Mouse (Mus musculus) skeletal muscle tissue, adult 2 months (tissue): Measurements from ENCODE around the gene 4933406M09Rik.

ENCODE experiments used
- DNase-seq: peaks from one replicate; pipeline ENCODE4 v3.0.0-alpha.2; 2012; ENCODE audit warnings: low read depth, low spot score

Gene 4933406M09Rik

DNA sequence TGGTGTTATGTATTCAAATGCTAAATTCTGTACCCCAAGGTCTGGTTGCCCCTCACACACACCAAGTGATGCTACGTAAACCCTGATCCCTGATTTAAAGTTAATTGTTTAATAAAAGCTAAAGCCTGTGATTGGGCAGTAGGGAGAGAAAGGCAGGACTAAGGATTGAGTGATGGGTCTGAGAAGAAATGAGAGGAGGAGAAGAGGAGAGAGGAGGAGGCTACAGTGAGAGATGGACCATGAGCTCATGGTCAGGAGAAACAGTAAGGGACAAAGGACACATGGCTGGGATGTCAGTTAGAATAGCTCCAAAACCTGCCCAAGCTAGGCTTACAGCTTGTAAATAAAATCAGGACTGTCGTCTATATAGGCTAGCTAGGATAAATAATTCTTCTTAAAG is 4.7 kb upstream of the 4933406M09Rik start:
- no peak for DNase-seq

DNA sequence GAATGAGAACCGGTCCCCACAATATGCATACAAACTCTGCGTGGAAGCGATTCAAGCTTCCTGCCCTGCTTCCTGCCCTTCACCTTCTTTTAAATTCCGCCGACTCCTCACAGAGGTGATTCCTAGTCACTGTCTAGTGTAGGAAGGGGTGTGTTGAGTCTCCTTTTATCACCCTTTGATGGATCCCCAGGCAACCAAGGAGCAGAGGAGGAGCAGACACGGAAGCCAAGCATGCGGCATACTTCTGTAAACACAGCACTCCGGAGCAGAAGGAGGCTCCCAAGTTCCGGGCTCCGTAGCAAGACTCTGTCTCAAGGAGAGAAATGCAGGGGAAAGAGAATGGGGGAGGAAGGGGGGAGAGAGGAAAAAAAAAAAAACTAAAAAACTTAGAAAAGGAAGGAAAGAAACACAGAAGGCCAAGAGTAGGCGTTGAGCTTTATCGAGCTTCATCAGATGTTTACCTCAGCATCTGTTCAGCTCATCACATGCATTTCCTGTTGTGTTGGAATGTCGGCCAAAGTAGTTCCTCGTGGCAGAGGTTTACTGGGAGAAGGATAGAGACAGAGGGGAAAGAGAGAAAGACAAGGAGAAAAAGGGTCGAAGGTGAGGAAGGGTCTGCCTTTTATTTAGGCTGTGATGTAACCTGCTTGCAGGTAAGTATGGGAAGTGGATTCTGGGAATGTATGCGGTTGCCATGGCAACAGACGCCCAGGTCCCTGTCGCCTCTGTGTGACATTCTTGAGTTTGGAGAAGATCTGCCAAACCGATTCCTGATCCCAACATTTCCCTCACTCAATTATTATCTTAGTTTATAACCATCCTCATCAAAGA is 3.7 kb upstream of the 4933406M09Rik start:
- no peak for DNase-seq

DNA sequence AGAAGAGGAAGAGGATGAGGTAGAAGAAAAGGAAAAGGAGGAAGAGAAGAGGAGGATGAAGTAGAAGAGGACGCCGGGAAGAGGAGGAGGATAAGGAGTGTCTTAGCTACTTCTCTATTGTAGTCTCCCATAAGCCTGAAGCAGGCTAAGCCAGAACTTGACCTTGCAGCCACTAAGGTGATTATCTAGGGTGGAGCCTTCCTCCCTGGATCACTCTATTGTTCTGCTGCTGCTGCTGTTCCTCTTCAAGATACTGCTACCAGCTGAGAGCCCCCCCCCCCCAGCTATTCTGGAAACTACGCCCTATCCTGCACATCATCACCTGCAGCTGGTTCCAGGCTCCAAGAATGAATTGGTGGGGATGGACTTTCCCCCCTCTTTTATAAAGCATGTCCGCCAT is 1.2 kb upstream of the 4933406M09Rik start:
- no peak for DNase-seq

DNA sequence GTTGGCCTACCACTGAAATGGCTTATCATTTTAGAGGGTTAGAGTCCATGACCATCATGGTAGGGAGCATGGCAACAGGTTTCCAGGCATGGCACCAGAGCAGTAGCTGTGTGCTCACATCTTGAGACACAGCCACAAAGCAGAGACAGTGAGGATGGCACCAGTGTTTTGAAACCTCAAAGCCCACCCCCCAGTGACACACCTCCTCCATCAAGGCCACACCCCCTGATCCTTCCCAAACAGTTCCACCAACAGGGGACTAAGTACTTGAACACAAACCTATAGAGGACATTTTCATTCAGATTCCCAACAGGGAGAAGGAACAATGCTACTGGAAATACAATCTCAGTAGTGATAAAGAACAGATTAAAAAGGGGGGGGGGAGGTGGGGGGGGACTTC is 564 bp upstream of the 4933406M09Rik start:
- DNase-seq, result no peak

DNA sequence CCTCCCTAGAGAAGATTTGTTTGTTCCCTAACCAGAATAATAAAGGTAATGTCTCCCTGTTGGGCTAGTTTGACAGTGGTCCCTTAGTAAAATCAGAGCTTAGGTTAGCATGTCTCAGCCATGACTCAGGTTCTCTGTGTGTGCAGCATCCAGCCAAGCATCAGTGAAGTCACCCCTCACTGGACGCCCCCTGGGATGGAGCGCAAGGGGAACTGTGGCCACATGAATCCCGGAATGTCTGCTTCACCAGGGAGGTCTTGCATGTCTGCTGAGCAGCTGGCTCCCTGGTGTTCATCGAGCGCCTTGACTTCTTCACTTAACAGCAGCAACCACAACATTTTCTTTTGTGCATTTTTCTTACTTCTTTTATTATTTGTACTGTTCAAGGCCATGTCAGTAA is 8.1 kb downstream of the 4933406M09Rik start:
- DNase-seq, result no peak

- no peak for DNase-seq
Measured at GRCm38 (mm10) chr1:134398210-134398609, 12.5 kb downstream of the 4933406M09Rik start.

- DNase-seq, result no peak
Measured at GRCm38 (mm10) chr1:134399735-134400134, 14.0 kb downstream of the 4933406M09Rik start.

- peak; percentile 51 for DNase-seq
Measured at GRCm38 (mm10) chr1:134405509-134406413, 20.0 kb downstream of the 4933406M09Rik start, which contains the start of gene Cyb5r1. TSS of gene Cyb5r1 (plus strand) at chr1:134405559.

DNA sequence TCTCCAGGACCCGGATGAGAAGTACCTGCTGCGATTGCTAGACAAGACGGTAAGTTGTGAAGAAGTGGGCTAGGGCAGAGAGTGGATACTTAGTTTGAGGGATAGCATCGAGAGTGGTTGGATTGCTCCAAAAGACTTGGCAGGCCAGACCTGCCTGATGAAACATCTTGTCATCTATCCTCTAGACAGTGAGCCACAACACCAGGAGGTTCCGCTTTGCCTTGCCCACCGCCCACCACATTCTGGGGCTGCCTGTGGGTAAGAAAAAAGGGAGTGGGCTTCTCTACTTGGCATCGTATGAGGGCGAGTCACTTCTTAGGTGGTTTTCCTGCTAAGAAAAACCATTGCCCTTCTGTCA is 20.7 kb downstream of the 4933406M09Rik start:
- no peak for DNase-seq

DNA sequence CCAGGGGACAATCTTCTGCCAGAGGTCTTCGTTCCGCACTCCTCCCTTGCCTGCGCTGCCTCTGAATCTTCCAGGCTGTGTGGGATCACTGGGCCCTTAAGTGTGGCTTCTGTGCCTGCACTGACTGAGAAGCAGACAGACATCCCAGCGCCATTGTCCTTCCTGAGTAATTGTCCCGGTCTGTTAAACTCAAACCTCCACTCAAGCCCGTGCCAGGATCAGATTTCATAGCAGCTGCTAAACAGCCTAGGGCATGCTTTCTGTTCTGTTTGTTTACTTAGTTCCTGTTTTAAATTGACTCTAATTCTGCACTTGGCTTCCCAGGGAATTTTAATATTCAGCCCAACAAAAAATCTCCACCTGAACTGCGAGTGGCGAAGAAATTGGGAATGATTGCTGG is 22.3 kb downstream of the 4933406M09Rik start:
- DNase-seq, result no peak

DNA sequence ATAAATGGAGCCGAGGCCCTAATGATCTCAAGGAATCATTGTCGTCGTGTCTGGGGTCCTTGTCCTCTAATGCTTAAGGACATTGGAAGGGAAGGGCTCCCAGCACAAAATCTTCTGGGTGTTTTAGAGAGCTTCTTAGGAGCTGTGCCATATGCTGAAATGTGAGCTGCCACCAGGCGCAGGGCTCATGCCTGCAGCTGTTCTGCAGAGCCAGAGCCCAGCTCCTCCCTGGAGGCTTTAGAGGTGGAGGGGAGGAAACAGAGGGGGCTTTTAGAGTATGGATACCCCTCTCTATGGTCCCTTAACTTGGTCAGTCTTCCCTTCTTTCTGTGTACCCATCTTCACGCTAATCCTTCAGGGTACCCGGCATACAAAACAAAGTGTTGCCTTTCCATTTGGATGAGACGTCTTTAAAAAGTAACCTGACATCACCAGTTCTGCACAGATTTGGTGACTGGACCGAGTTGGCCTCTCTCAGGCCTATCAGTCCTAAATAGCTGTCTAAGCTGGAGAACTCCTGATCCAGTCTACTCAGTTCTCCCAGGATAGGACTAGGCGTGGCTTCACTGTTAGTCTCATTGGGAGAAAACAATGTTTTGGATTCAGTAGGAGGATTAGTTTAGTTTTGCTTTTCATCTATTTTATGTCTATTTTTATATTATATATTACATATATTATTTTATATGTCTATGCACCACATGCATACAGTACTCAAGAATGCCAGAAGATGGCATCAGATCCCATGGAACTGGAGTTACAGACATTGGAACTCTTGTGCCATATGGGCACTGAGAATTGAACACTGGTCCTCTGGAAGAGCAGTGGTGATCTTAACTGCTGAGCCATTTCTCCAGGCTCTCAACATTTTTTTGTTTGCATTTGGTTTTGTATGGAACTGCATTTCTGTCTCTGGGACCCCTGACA is 26.2 kb downstream of the 4933406M09Rik start:
- DNase-seq, result peak; percentile 75

GRCm38 (mm10) chr1:134414038-134414437 is 28.3 kb downstream of the 4933406M09Rik start:
- DNase-seq, result no peak

GRCm38 (mm10) chr1:134414501-134415167 is 28.9 kb downstream of the 4933406M09Rik start:
- DNase-seq, result no peak

GRCm38 (mm10) chr1:134415168-134415831 is 29.6 kb downstream of the 4933406M09Rik start, which contains the start of gene Adipor1:
TSS of gene Adipor1 (plus strand) at chr1:134415378.
- peak; percentile 96 for DNase-seq

DNA sequence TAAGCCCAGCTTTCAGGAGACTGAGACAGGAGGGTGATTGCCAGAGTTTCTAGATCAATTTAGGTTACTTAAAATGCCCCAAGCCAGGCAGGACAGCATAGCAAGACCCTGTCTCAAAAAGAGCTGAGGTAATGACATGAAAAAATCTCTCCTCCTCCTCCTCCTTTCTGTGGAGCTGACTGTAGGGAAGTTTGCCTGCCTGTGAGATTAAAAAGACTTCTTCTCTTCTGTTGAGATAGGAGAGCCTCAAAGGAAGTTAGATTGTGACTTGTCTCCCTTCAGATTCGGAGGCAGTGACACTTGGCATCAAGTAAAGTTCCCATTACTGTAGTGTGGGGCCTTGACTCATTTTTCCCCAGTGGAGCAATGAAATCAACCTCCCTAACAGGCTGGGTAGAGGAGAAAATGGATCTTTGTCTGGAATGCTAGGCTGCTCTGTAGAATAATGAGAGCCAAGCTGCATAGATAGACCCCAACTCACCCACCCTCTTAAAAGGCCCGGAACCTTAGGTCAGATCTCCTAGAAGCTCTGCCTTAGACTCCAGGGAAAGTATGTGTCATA is 32.8 kb downstream of the 4933406M09Rik start:
- no peak for DNase-seq

DNA sequence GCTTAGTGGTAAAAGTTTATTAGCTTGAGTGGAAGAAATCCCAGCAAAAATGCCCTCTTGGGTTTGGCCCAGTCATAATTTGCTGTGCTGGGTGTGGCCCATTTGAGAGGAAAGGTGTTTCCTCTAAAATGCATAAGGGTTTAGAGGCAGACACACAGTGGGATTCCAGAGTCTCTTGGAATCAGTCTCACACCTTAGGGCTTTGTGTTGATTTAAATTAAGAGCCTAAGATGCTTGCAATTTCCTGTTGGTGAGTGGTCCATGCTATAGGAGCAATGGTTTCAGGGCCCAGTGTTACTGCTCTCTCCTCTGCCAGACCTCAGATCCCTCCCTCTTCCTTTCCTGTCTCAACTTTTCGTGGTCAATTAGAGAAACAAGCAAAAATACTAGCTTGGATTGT is 33.4 kb downstream of the 4933406M09Rik start:
- no peak for DNase-seq

DNA sequence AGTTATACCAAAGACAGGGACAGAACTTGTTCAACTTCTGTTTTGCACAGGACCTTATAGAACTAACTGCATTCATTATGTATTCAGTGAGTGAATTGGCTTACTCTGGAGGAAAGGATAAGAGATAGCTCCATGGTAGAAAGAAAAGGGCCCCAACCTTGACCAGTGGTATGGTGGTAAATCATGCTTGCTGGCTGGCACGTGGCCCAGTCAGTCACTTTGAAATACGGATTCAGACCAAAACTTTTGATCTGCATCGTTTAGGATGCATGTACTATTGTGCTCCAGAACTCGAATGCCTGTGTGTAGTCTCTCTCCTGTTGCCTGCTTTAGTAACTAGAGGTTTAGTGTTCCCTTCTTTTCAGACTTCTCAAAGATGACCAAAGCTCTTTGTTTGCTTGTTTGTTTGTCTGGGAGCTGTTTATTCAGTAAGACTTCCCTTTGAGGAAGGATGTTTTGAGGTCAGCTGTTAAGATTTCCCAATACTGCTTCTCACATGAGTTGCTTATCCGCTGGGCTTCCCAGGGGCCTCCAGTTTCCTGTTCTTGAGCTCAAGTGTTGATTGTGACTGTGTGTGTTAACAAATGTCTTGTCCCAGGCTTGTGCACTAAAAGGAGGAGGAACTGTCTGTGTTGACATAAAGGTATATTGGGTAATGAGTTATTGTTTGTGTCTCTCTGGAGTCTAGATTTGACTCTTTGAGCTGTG is 34.2 kb downstream of the 4933406M09Rik start:
- DNase-seq, result no peak

DNA sequence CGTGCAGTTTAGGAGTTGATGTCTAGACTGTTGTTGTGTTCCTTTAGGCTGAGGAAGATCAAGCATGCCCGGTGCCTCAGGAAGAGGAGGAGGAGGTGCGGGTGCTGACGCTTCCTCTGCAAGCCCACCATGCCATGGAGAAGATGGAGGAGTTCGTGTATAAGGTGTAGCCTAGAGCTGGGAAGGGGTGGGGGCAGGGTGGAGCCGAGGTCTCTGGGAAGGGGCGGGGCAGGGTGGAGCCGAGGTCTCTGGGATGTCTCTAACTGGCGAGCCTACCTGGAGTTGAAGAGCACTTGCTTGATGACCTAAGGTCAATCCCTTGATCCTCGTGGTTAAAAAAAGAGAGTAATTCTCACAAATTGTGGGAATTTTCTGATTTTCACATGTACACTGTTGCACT is 38.2 kb downstream of the 4933406M09Rik start:
- no peak for DNase-seq

DNA sequence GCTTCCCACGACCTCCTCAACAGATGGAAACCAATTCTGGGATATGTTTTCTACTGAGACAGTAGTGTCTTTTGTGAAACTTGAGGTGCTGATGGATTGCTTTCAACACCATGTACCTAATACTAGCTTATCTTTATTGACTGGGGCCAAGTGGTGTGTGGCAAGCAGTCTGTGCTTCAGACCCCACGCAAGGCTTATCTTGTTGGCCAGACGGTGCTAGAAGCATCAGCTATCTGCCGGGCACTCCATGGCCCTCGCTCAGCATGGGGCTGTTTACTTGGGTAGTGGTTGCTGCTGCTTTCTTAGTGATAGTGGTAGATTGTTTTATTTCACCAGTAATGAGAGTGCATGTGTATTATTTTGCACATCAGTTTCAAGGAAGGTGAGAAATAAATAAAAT is 40.5 kb downstream of the 4933406M09Rik start:
- DNase-seq, result no peak
